Mouse (Mus musculus): ENCODE measurements around the gene Foxp1.

- TF ChIP-seq CTCF (IDR thresholded peaks at IDR 0.05; ENCODE audit: extremely low read depth, insufficient read depth, insufficient read length, insufficient replicate concordance) = no peak
- no peak for TF ChIP-seq POLR2A (IDR thresholded peaks at IDR 0.05; ENCODE audit: low read depth, low read length)
Observed at GRCm38 (mm10) chr6:99469134-99469834, 53.2 kb downstream of the Foxp1 start.
